Mouse (Mus musculus): ENCODE measurements around the gene Msrb2.

The Msrb2 gene

DNA sequence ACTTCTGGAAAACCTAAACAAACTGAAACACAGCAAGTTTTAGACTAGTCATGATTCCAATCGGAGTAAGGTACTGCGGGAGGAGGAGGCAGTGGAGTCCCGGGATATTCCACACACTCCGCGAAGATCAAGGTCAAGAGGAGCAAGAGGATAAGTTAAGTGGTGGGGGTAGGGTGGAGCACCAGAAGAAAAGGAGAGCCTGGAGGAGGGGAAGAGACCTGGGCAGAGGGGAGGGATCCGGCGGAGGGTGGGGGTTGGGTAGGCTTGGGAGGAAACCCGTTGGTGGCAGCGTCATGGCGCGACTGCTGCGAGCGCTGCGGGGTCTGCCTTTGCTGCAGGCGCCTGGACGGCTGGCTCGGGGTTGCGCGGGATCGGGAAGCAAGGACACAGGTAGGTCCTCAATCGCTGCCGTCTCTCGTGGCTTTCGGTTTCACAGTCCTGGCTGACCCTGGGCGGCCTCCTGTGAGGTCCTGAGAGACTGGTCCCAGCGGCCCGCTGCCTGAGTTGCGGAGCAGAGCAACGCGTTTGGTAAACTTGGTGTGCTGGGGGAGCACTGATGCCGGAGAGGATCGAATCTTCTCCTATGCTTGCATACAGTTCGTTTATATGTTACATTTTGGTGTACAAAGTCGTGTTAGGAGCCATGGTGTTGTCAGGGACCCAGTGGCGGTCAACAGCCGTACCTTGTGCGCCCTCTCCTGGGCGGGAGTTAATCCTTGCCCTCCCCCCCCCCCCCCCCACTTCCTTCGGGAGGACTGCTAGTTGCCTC, at the start of gene Msrb2:
Gene Msrb2, plus strand, starts transcription at position 51 of the 769 bp plus-strand sequence.
- DNase-seq = peak; percentile 73

- no peak for DNase-seq
Observed at GRCm38 (mm10) chr2:19322448-19322847, 48.8 kb upstream of the Msrb2 start.

DNA sequence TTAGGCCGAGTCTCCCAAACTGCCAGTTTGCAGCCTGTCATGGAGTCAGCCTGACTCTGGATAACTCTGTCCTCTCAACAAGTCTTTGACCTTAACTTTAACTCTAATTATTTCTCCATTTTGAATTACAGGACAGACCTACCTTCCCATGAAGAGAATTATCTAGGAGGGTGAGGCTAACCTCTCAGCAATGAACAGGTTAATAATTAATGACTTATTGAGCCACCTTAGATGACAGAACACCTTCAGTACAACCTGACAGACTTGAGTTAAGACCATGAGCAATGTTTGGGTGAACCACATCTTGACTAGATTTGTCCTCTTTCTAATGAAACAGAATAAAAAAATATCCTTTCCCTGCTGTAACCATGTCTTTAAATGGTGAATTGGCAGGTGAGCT, 44.9 kb upstream of the Msrb2 start:
- DNase-seq = no peak

GRCm38 (mm10) chr2:19327811-19328210, 43.4 kb upstream of the Msrb2 start:
- no peak for DNase-seq

GRCm38 (mm10) chr2:19343901-19344635, 27.2 kb upstream of the Msrb2 start:
- peak; percentile 38 to 45 for DNase-seq

- peak; percentile 82 to 84 for DNase-seq
Observed at GRCm38 (mm10) chr2:19344636-19345413, 26.4 kb upstream of the Msrb2 start.

DNA sequence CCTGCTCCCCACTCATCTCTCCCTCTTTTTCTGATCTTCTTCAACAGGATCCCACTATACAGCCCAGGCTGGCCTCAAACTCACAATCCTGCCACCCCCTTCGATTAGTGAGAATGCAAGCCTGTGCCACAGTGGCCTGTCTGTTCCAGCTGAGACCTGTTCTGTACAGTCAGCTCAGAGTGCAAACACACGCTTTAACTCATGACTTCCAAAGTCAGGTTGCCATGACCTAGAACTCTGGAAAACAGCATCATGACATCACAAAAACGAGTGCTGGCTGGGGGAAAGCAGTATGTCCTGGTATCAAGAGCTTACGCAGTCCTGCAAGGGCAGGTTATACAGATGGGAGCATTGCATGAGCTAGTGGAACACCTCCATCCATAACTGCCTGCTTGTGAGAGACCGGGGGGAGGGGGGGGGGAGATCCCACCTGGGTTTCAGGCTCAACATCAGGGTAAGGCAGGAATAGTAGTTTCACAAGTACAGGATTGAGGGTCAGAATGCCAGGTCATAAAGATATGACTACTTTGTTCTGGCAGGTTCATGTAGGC, 25.8 kb upstream of the Msrb2 start:
- DNase-seq = no peak

- DNase-seq = no peak
Observed at GRCm38 (mm10) chr2:19348454-19348853, 22.8 kb upstream of the Msrb2 start.

DNA sequence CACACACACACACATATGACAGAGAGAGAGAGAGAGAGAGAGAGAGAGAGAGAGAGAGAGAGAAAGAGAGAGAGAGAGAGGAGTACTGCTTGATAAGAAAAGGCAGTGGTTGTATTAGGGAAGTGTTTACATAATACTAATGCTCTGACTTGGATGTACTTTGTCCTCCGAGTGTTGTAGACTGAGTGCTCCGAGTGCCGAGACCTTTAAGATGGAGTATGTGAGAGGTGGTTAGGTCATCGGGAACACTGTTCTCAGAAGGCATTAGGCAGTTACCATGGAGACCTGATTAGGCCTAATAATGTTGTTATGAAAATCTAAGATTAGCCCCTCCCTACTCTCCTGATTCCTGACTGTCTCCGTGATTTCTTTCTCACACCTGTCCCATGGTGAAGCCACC, 21.1 kb upstream of the Msrb2 start:
- DNase-seq = no peak

- DNase-seq = peak in 1 of 2 experiments; percentile 10
Observed at GRCm38 (mm10) chr2:19351615-19352253, 19.5 kb upstream of the Msrb2 start.

DNA sequence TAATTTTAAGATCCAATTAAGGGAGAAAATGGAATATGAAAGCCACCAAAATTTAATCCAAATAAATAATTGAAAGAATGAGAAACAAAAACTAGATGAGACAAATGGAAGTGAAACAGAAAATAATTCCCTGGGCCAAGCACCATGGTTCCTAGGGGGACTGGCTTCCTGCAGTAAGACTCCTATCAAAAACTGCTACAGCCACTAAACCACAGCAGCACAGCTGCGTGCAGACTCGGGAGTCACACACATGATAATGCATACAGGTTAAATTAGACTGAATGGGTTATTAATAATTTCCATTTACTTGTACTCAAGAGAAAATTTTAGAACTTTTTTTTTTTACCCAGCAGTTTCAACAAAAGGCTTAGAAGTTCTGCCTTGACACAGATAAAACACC, 18.1 kb upstream of the Msrb2 start:
- no peak for DNase-seq

DNA sequence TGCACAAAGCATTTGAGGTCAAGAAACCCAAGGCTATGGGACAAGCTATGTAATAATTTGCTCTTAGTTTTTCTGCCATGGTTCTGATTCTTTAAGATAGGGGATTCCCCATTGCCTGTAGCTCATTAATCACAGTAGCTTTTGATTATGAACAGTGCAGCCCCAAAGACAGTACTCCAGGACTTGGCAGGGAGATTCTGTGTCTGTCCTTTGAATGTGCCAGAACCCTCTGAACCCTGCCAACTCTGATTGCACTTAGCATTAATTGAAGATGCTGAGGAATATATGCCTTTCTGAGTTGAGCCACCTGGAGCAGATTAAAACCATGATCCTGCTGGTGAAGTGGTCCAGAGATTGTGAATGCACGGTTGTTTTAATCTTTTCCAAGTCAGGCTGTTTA, 8.4 kb upstream of the Msrb2 start:
- DNase-seq = no peak

DNA sequence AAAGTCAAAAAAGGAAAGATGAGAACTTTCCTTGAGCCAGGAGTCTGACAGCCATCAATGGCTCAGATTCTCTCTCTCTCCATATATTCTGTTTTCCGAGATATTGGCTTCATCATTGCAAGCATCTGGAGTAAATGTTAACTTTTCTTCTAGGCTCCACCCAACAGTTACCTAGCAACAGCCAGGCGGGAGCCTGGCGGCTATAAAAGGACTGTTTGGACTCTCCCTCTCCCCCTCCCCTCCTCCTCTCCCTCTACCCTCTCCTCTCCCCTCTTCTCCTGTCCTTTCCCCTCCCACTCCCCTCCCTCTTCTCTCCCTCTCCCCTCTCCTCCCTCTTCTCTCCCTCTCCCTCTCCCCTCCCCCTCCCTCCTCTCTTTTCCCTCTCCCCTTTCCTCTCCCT, 4.8 kb upstream of the Msrb2 start:
- no peak for DNase-seq

DNA sequence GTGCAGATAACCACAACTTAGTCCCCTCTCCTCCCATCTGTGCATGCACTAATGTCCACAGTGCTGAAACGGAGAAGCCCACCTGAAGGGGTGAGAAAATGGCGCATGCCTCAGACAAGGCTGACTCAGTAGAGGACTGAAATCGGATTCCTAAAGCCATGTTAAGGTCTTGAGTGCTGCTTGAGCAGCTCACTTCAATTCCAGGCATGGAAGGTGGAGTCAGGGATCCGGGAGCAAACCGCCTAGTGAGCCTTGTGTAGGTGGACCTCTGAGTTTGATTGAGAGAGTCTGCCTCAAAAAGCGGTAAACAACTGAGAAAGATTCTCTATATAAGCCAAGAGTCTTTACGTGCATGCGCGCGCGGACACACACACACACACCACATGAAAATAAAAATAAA, 4.1 kb upstream of the Msrb2 start:
- DNase-seq = peak; percentile 37 to 50

DNA sequence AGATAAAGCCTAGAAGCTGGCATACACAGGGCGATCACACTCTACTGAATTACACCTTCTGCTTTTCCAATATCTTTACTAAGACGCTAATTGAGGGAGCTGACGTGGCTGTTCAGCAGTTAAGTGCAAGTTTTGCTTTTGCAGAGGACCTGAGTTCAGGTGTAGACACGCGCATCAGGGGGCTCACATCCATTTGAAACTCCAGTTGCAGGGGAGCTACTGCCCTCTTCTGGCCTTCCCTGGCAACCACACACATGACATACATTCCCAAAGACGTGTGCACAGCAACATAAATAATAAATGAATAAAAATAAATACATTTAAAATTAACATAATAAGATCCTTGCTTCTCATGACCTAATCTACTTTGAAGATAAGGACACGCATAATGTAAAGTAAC, 2.5 kb downstream of the Msrb2 start:
- peak in 1 of 2 experiments; percentile 9 for DNase-seq

- DNase-seq = no peak
Observed at GRCm38 (mm10) chr2:19380446-19380950, 9.3 kb downstream of the Msrb2 start.

GRCm38 (mm10) chr2:19380986-19381385, 9.7 kb downstream of the Msrb2 start:
- no peak for DNase-seq

DNA sequence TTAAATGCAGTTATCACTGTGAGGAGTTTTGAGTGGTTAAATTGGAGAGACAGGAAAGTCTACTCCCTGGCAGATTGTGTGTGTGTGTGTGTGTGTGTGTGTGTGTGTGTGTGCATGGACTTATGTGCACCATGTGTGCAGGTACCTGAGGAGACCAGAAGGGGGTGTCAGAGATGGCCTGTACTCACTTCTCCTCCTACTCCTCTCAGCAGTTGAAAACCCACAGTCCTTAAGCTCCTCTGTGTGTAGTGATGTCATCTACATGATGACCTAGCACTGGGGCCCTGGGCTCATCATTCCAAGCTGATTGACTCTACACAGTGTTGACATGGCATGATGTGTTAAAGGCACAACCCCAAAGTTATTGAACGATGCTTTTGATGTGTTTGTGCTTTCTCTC, 11.0 kb downstream of the Msrb2 start:
- DNase-seq = no peak

GRCm38 (mm10) chr2:19383006-19383405, 11.8 kb downstream of the Msrb2 start:
- DNase-seq = no peak

DNA sequence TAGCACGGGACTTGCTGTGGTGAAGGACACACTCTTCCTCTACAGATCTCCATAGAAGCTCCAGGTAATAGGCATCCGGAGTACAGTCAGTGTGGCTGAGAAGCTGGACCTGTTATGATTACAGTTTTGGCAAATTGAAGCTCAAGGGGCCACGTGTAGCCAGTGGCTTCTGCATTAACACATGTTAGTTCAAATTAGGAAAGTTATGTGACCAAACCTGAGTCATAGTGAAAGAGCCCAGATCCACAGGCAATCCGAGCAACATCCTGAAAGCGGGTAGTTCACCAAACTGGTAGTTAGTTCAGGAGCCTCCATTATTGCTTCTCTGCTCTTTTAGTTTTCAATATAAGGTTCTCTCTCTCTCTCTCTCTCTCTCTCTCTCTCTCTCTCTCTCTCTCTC, 14.5 kb downstream of the Msrb2 start:
- no peak for DNase-seq

DNA sequence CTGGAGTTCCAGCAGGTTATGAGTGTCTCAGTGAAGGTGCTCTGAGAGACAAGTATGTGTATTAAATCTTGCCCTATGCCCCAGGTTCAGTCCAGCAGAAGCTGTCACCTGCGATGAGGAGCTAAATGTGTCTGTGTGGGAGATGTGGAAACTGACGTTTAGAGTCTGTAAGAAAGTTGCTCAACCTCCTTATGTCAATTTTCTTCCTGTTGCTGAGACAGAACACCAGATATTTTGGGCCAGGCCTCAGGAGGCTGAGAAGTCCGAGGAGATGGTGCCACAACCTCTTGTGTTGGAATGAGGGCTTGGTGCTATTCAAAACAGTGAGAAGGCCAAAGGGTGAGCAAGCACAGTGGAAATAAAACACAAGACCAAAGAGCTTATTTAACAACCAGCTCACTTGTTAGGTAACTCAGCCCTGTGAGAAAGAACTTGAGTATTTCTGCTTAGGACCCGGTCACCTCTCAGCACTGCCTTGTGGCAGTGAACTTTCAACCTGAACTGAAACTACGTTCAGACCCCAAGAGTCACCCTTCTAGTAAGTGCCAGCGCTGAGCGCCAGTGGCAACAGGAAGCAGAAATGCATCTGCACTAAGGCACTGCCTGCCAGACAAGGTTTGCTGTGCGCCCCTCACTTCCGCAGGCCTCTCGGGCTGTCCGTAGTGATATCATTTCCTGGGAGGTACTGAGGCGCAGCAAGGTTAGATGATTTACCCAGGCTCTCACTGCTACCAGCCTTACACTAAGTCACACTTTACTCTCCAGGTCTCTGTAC, 17.3 kb downstream of the Msrb2 start:
- DNase-seq = peak in 1 of 2 experiments; percentile 24
